33 mouse cellular contexts compared by ENCODE assay signal in genomic region chr5:115586780-115587179, GRCm38 (mm10).
"Had no signal": no experiment of that assay in that cellular context is flagged by ENCODE, and none has a peak within 500 bp of the region (broad histone marks: within the 10 kb centered on the region; RNA-seq: fewer than 3 reads in every experiment).

No protein-coding gene starts in this region.

- H3K9ac ChIP-seq: heart, embryonic 13.5 days; heart, embryonic 15.5 days; hindbrain, embryonic 12.5 days; hindbrain, embryonic 13.5 days; hindbrain, embryonic 14.5 days; hindbrain, embryonic 15.5 days; intestine, embryonic 15.5 days; kidney, embryonic 15.5 days had no signal

- H3K27me3 ChIP-seq: heart, embryonic 13.5 days; heart, embryonic 15.5 days; hindbrain, embryonic 12.5 days; hindbrain, embryonic 13.5 days; hindbrain, embryonic 15.5 days; intestine, embryonic 15.5 days; kidney, embryonic 15.5 days had no signal

- H3K27ac ChIP-seq: heart, embryonic 13.5 days; heart, embryonic 15.5 days; hindbrain, embryonic 10.5 days; hindbrain, embryonic 12.5 days; hindbrain, embryonic 13.5 days; hindbrain, embryonic 14.5 days; hindbrain, embryonic 15.5 days; hindbrain, postnatal 0 days; intestine, embryonic 15.5 days; kidney, embryonic 15.5 days; kidney, postnatal 0 days; layer of hippocampus, adult 2 months; left cerebral cortex, adult 2 months had no signal

- H3K4me2 ChIP-seq: heart, embryonic 13.5 days; heart, embryonic 15.5 days; hindbrain, embryonic 12.5 days; hindbrain, embryonic 13.5 days; hindbrain, embryonic 14.5 days; hindbrain, embryonic 15.5 days; intestine, embryonic 15.5 days; kidney, embryonic 15.5 days had no signal

- ATAC-seq: hindbrain, embryonic 16.5 days; hindbrain, postnatal 0 days; inflammation-experienced regulatory T-cells, adult 6 months; intestine, embryonic 15.5 days; intestine, embryonic 16.5 days; intestine, postnatal 0 days had no signal

- H3K4me1 ChIP-seq: heart, embryonic 13.5 days; heart, embryonic 15.5 days; hindbrain, embryonic 10.5 days; hindbrain, embryonic 12.5 days; hindbrain, embryonic 13.5 days; hindbrain, embryonic 15.5 days; intestine, embryonic 15.5 days; kidney, embryonic 15.5 days had no signal

- H3K9me3 ChIP-seq: heart, embryonic 15.5 days; hindbrain, embryonic 15.5 days; intestine, embryonic 15.5 days had no signal

- H3K4me3 ChIP-seq: heart, embryonic 13.5 days; heart, embryonic 15.5 days; hindbrain, embryonic 10.5 days; hindbrain, embryonic 12.5 days; hindbrain, embryonic 13.5 days; hindbrain, embryonic 15.5 days; intestine, embryonic 15.5 days; kidney, embryonic 15.5 days; layer of hippocampus, adult 2 months; left cerebral cortex, adult 2 months had no signal

- DNase-seq: heart, postnatal 10 days; heart, postnatal 14 days; heart, postnatal 36 days; heart, postnatal 4 days; kidney, adult 11 months; kidney, adult 18-20 months; kidney, adult 2 months; kidney, adult 8-10 months; kidney, adult 9 months; kidney, postnatal 10 days; kidney, postnatal 14 days; kidney, postnatal 25 days; kidney, postnatal 36 days; kidney, postnatal 4 days; layer of hippocampus, adult 9-11 months; layer of hippocampus, postnatal 36 days had no signal
